Mouse (Mus musculus) liver, embryonic 12.5 days (tissue): ENCODE results near the gene Eno1. TPM values are rescaled to one million over a fixed set of nuclear protein-coding genes. Genes with fewer than 3 reads are reported as not detected.

Experiments
- ATAC-seq: fragments of 200-750 bp; cut with Nextera tagmentation; 2 replicates; pipeline ENCODE4 v1.8.0; 2017; ENCODE audit warnings: moderate number of reproducible peaks, mild to moderate bottlenecking, moderate library complexity
- H3K27ac ChIP-seq: fragments of 300-500 bp; sonication (generic); 2 replicates; pipeline ENCODE4 v1.5.1; 2016; ENCODE audit warnings: mild to moderate bottlenecking
- H3K27me3 ChIP-seq: fragments of 300-500 bp; sonication (generic); replicated peaks from 2 replicates; pipeline ENCODE4 v1.6.1; 2016; ENCODE audit warnings: mild to moderate bottlenecking, moderate library complexity
- H3K36me3 ChIP-seq: fragments of 300-500 bp; sonication (generic); 2 replicates; pipeline ENCODE4 v1.6.1; 2016; ENCODE audit warnings: mild to moderate bottlenecking, moderate library complexity
- H3K4me1 ChIP-seq: fragments of 300-500 bp; sonication (generic); 2 replicates; pipeline ENCODE4 v1.6.1; 2016
- H3K4me2 ChIP-seq: fragments of 300-500 bp; sonication (generic); 2 replicates; pipeline ENCODE4 v1.6.1; 2016; ENCODE audit warnings: mild to moderate bottlenecking, moderate library complexity
- H3K4me3 ChIP-seq: fragments of 300-500 bp; sonication (generic); 2 replicates; pipeline ENCODE4 v1.5.1; 2016; ENCODE audit warnings: mild to moderate bottlenecking, moderate library complexity
- H3K9ac ChIP-seq: fragments of 300-500 bp; sonication (generic); 2 replicates; pipeline ENCODE4 v1.6.1; 2016; ENCODE audit warnings: mild to moderate bottlenecking, moderate library complexity
- H3K9me3 ChIP-seq: fragments of 300-500 bp; sonication (generic); replicated peaks from 2 replicates; pipeline ENCODE4 v1.6.1; 2016; ENCODE audit warnings: mild to moderate bottlenecking, moderate library complexity
- WGBS: fragments of 180-500 bp; shearing (Covaris S2); methylation state at CpG from one replicate; pipeline ENCODE4 v1.1.7; 2016; ENCODE audit not compliant: insufficient replicate concordance; 5-methylcytosine and 5-hydroxymethylcytosine counted together
- polyA plus RNA-seq: library from polyadenylated mRNA; unstranded; fragments of >200 nt; fragmentation: Nextera tagmentation; extraction: Ambion mirVana; gene quantifications from 2 replicates; pipeline ENCODE4 v1.2.1, GENCODE M21; 2016

Gene Eno1
- polyA plus RNA-seq, 1 experiment from 2014 or later, result 1,342 TPM

- peak overlapping the region; percentile 89; the same call in 1 of the 2 replicates for H3K9ac ChIP-seq
- H3K36me3 ChIP-seq, result peaks cover 58% of the 10 kb centered on the region
These were observed 3.0 kb downstream of the Eno1 start for GRCm38 (mm10) chr4:150239503-150239902.

GRCm38 (mm10) chr4:150239951-150240368 lies 3.4 kb downstream of the Eno1 start:
- 3% methylated on average over 6 of the region's 6 CpGs for WGBS
- peak overlapping the region; percentile 86 for H3K4me2 ChIP-seq
- H3K27ac ChIP-seq, result peak overlapping the region; percentile 91
- peaks cover 63% of the 10 kb centered on the region for H3K36me3 ChIP-seq
- no peaks in the 10 kb centered on the region for H3K27me3 ChIP-seq
- H3K4me3 ChIP-seq, result peak overlapping the region; percentile 84
- H3K9ac ChIP-seq, result 0 out of 2 replicates have a peak overlapping the region, but pooled peaks have one; percentile 89
- peaks cover 63% of the 10 kb centered on the region for H3K4me1 ChIP-seq
- H3K9me3 ChIP-seq, result no peaks in the 10 kb centered on the region
- ATAC-seq, result peak; percentile 1; the same call in 1 of the 2 replicates

More at GRCm38 (mm10) chr4:150239503-150239902, 3.0 kb downstream of the Eno1 start:
- Histone ChIP-seq H3K27me3 (no peaks in the 10 kb centered on the region), H3K27ac (peak overlapping the region; percentile 91), H3K4me2 (peak overlapping the region; percentile 86), H3K9me3 (no peaks in the 10 kb centered on the region), H3K4me3 (peak overlapping the region; percentile 84), H3K4me1 (peaks cover 68% of the 10 kb centered on the region)
- WGBS, result 22% methylated on average over 6 of the region's 6 CpGs
- no peak for ATAC-seq

- no peaks in the 10 kb centered on the region for H3K9me3 ChIP-seq
- no peak overlapping the region for H3K27ac ChIP-seq
- peaks cover 58% of the 10 kb centered on the region for H3K4me1 ChIP-seq
- H3K9ac ChIP-seq, result no peak overlapping the region
- no peak overlapping the region for H3K4me3 ChIP-seq
- peaks cover 68% of the 10 kb centered on the region for H3K36me3 ChIP-seq
- no peaks in the 10 kb centered on the region for H3K27me3 ChIP-seq
- ATAC-seq, result no peak
- 57% methylated on average over 1 of the region's 1 CpGs for WGBS
- H3K4me2 ChIP-seq, result peak overlapping the region; percentile 12
These were observed 3.9 kb downstream of the Eno1 start for GRCm38 (mm10) chr4:150240381-150240886.

GRCm38 (mm10) chr4:150241708-150242107 lies 5.2 kb downstream of the Eno1 start:
- Histone ChIP-seq H3K9ac (no peak overlapping the region), H3K4me1 (peaks cover 48% of the 10 kb centered on the region), H3K27ac (no peak overlapping the region), H3K4me2 (no peak overlapping the region; the same call in 1 of the 2 replicates), H3K9me3 (no peaks in the 10 kb centered on the region), H3K27me3 (no peaks in the 10 kb centered on the region), H3K4me3 (no peak overlapping the region), H3K36me3 (peaks cover 80% of the 10 kb centered on the region)
- 80% methylated on average over 4 of the region's 4 CpGs for WGBS
- no peak for ATAC-seq

GRCm38 (mm10) chr4:150242745-150243144 lies 6.2 kb downstream of the Eno1 start:
- Histone ChIP-seq H3K36me3 (peaks cover 91% of the 10 kb centered on the region), H3K9me3 (no peaks in the 10 kb centered on the region), H3K9ac (no peak overlapping the region), H3K27ac (no peak overlapping the region), H3K4me1 (peaks cover 45% of the 10 kb centered on the region), H3K4me2 (no peak overlapping the region), H3K4me3 (no peak overlapping the region), H3K27me3 (no peaks in the 10 kb centered on the region)
- WGBS, result 69% methylated on average over 5 of the region's 5 CpGs
- ATAC-seq, result no peak

- no peak overlapping the region for H3K27ac ChIP-seq
- no peak overlapping the region for H3K4me2 ChIP-seq
- no peak for ATAC-seq
- WGBS, result 73% methylated on average over 2 of the region's 2 CpGs
- no peaks in the 10 kb centered on the region for H3K27me3 ChIP-seq
- no peak overlapping the region for H3K9ac ChIP-seq
- H3K36me3 ChIP-seq, result peaks cover 99% of the 10 kb centered on the region
- H3K4me1 ChIP-seq, result peaks cover 18% of the 10 kb centered on the region
- no peak overlapping the region for H3K4me3 ChIP-seq
- no peaks in the 10 kb centered on the region for H3K9me3 ChIP-seq
These were observed 9.4 kb downstream of the Eno1 start for GRCm38 (mm10) chr4:150245876-150246275.

- Histone ChIP-seq H3K9ac (no peak overlapping the region), H3K4me2 (no peak overlapping the region), H3K4me1 (0 out of 2 replicates have a peak, but pooled peaks cover 5% of the 10 kb centered on the region), H3K4me3 (no peak overlapping the region), H3K9me3 (no peaks in the 10 kb centered on the region), H3K27me3 (no peaks in the 10 kb centered on the region), H3K27ac (no peak overlapping the region), H3K36me3 (peaks cover 98% of the 10 kb centered on the region)
- 56% methylated on average over 5 of the region's 5 CpGs for WGBS
- peak; percentile 57; the same call in 1 of the 2 replicates for ATAC-seq
These were observed 11.5 kb downstream of the Eno1 start for GRCm38 (mm10) chr4:150248009-150248408.

- 74% methylated on average over 5 of the region's 5 CpGs for WGBS
- H3K9ac ChIP-seq, result no peak overlapping the region
- H3K27ac ChIP-seq, result no peak overlapping the region
- H3K27me3 ChIP-seq, result no peaks in the 10 kb centered on the region
- H3K36me3 ChIP-seq, result peaks cover 90% of the 10 kb centered on the region
- H3K4me2 ChIP-seq, result no peak overlapping the region
- H3K9me3 ChIP-seq, result no peaks in the 10 kb centered on the region
- ATAC-seq, result no peak
- H3K4me3 ChIP-seq, result no peak overlapping the region
- 0 out of 2 replicates have a peak, but pooled peaks cover 5% of the 10 kb centered on the region for H3K4me1 ChIP-seq
These were observed 12.4 kb downstream of the Eno1 start for GRCm38 (mm10) chr4:150248917-150249316.

GRCm38 (mm10) chr4:150249731-150250270 lies 13.3 kb downstream of the Eno1 start:
- Histone ChIP-seq H3K36me3 (peaks cover 81% of the 10 kb centered on the region), H3K27ac (no peak overlapping the region), H3K4me1 (0 out of 2 replicates have a peak, but pooled peaks cover 5% of the 10 kb centered on the region), H3K27me3 (no peaks in the 10 kb centered on the region), H3K4me2 (no peak overlapping the region), H3K4me3 (no peak overlapping the region), H3K9me3 (no peaks in the 10 kb centered on the region), H3K9ac (no peak overlapping the region)
- WGBS, result 65% methylated on average over 5 of the region's 5 CpGs
- ATAC-seq, result no peak

- WGBS, result 63% methylated on average over 18 of the region's 18 CpGs
- Histone ChIP-seq H3K9me3 (no peaks in the 10 kb centered on the region), H3K36me3 (peaks cover 71% of the 10 kb centered on the region), H3K4me1 (0 out of 2 replicates have a peak, but pooled peaks cover 5% of the 10 kb centered on the region), H3K27me3 (no peaks in the 10 kb centered on the region), H3K4me2 (no peak overlapping the region), H3K9ac (no peak overlapping the region), H3K27ac (no peak overlapping the region), H3K4me3 (no peak overlapping the region)
- no peak for ATAC-seq
These were observed 14.3 kb downstream of the Eno1 start for GRCm38 (mm10) chr4:150250549-150251422.

GRCm38 (mm10) chr4:150254416-150254815 lies 17.9 kb downstream of the Eno1 start:
- Histone ChIP-seq H3K4me3 (no peak overlapping the region), H3K27me3 (no peaks in the 10 kb centered on the region), H3K27ac (no peak overlapping the region), H3K36me3 (peaks cover 35% of the 10 kb centered on the region), H3K4me2 (no peak overlapping the region), H3K9me3 (no peaks in the 10 kb centered on the region), H3K4me1 (0 out of 2 replicates have a peak, but pooled peaks cover 5% of the 10 kb centered on the region), H3K9ac (no peak overlapping the region)
- no peak for ATAC-seq
- WGBS, result 57% methylated on average over 4 of the region's 4 CpGs

- no peak overlapping the region for H3K4me2 ChIP-seq
- H3K9me3 ChIP-seq, result no peaks in the 10 kb centered on the region
- WGBS, result 80% methylated on average over 7 of the region's 7 CpGs
- H3K36me3 ChIP-seq, result peaks cover 27% of the 10 kb centered on the region
- ATAC-seq, result no peak
- no peaks in the 10 kb centered on the region for H3K27me3 ChIP-seq
- no peak overlapping the region for H3K9ac ChIP-seq
- H3K4me3 ChIP-seq, result no peak overlapping the region
- 0 out of 2 replicates have a peak, but pooled peaks cover 5% of the 10 kb centered on the region for H3K4me1 ChIP-seq
- H3K27ac ChIP-seq, result no peak overlapping the region
These were observed 18.7 kb downstream of the Eno1 start for GRCm38 (mm10) chr4:150255181-150255580.
